Mouse (Mus musculus) A20 (cell line): ENCODE data around the gene Gdf15.

Source experiments
- DNase-seq: peaks from one replicate; pipeline ENCODE4 v3.0.0-alpha.2; 2011; ENCODE audit warnings: low read depth, low spot score

Gene Gdf15

GRCm38 (mm10) chr8:70632346-70632892 is at the start of gene Gdf15:
Gdf15 (minus strand) TSS chr8:70632456.
- DNase-seq: no peak

- DNase-seq: no peak
Observed at GRCm38 (mm10) chr8:70681410-70681809, 49.2 kb upstream of the Gdf15 start.

GRCm38 (mm10) chr8:70680039-70680438 is 47.8 kb upstream of the Gdf15 start:
- no peak for DNase-seq

- no peak for DNase-seq
Observed at GRCm38 (mm10) chr8:70679404-70679803, 47.1 kb upstream of the Gdf15 start.

GRCm38 (mm10) chr8:70678679-70679078 is 46.4 kb upstream of the Gdf15 start:
- DNase-seq: no peak

GRCm38 (mm10) chr8:70677451-70678080 is 45.3 kb upstream of the Gdf15 start:
- peak; percentile 41 for DNase-seq

GRCm38 (mm10) chr8:70675336-70675735 is 43.1 kb upstream of the Gdf15 start:
- no peak for DNase-seq

GRCm38 (mm10) chr8:70674716-70675115 is 42.5 kb upstream of the Gdf15 start:
- peak; percentile 51 for DNase-seq

- DNase-seq: no peak
Observed at GRCm38 (mm10) chr8:70674109-70674508, 41.9 kb upstream of the Gdf15 start.

GRCm38 (mm10) chr8:70673079-70673856 is 41.0 kb upstream of the Gdf15 start, which contains the start of gene Lsm4:
Lsm4 (plus strand) TSS chr8:70673248.
- peak; percentile 100 for DNase-seq

GRCm38 (mm10) chr8:70672325-70673078 is 40.2 kb upstream of the Gdf15 start:
- no peak for DNase-seq

GRCm38 (mm10) chr8:70671615-70672324 is 39.5 kb upstream of the Gdf15 start:
- no peak for DNase-seq

GRCm38 (mm10) chr8:70667071-70667470 is 34.8 kb upstream of the Gdf15 start:
- no peak for DNase-seq

- DNase-seq: no peak
Observed at GRCm38 (mm10) chr8:70665599-70665998, 33.3 kb upstream of the Gdf15 start.

- no peak for DNase-seq
Observed at GRCm38 (mm10) chr8:70664631-70665030, 32.4 kb upstream of the Gdf15 start.

GRCm38 (mm10) chr8:70663691-70664090 is 31.4 kb upstream of the Gdf15 start:
- DNase-seq: no peak

- DNase-seq: peak; percentile 96
Observed at GRCm38 (mm10) chr8:70660273-70660725, 28.0 kb upstream of the Gdf15 start, which contains the start of gene Pgpep1. Pgpep1 (minus strand) TSS chr8:70660388.

GRCm38 (mm10) chr8:70659604-70660272 is 27.5 kb upstream of the Gdf15 start:
- peak; percentile 96 for DNase-seq

GRCm38 (mm10) chr8:70658897-70659603 is 26.8 kb upstream of the Gdf15 start:
- no peak for DNase-seq

GRCm38 (mm10) chr8:70657739-70658138 is 25.5 kb upstream of the Gdf15 start:
- no peak for DNase-seq
